Mouse (Mus musculus) naive thymus-derived CD4-positive, alpha-beta T cell, adult 2 months (primary cell): ENCODE measurements around the gene Srpk1.
A peak's percentile ranks its signal among the peaks of the same experiment; 100 is the strongest.

Source experiments
- DNase-seq: peaks from one replicate; pipeline ENCODE4 v3.0.0-alpha.2; 2011; ENCODE audit warnings: low read depth

The Srpk1 gene

GRCm38 (mm10) chr17:28622300-28622759 lies at the start of gene Srpk1:
Gene Srpk1 (minus strand): TSS chr17:28622709.
- DNase-seq = peak; percentile 92

- no peak for DNase-seq
Observed at GRCm38 (mm10) chr17:28659564-28659963, 37.1 kb upstream of the Srpk1 start.

- peak; percentile 81 for DNase-seq
Observed at GRCm38 (mm10) chr17:28657936-28658335, 35.4 kb upstream of the Srpk1 start.

GRCm38 (mm10) chr17:28650268-28650667 lies 27.8 kb upstream of the Srpk1 start:
- DNase-seq = no peak

- peak; percentile 83 for DNase-seq
Observed at GRCm38 (mm10) chr17:28648607-28649370, 26.3 kb upstream of the Srpk1 start.

GRCm38 (mm10) chr17:28646221-28646620 lies 23.7 kb upstream of the Srpk1 start:
- DNase-seq = no peak

- no peak for DNase-seq
Observed at GRCm38 (mm10) chr17:28644112-28644511, 21.6 kb upstream of the Srpk1 start.

- DNase-seq = peak; percentile 63
Observed at GRCm38 (mm10) chr17:28643697-28644096, 21.2 kb upstream of the Srpk1 start.

GRCm38 (mm10) chr17:28640113-28640512 lies 17.6 kb upstream of the Srpk1 start:
- no peak for DNase-seq

GRCm38 (mm10) chr17:28637711-28638690 lies 15.5 kb upstream of the Srpk1 start:
- no peak for DNase-seq

GRCm38 (mm10) chr17:28635842-28636241 lies 13.3 kb upstream of the Srpk1 start:
- DNase-seq = no peak

GRCm38 (mm10) chr17:28629125-28629524 lies 6.6 kb upstream of the Srpk1 start:
- DNase-seq = no peak

- no peak for DNase-seq
Observed at GRCm38 (mm10) chr17:28628248-28629124, 6.0 kb upstream of the Srpk1 start.

- DNase-seq = no peak
Observed at GRCm38 (mm10) chr17:28626937-28627336, 4.4 kb upstream of the Srpk1 start.

GRCm38 (mm10) chr17:28625327-28625726 lies 2.8 kb upstream of the Srpk1 start:
- peak; percentile 63 for DNase-seq

GRCm38 (mm10) chr17:28624841-28625240 lies 2.3 kb upstream of the Srpk1 start:
- no peak for DNase-seq

- DNase-seq = peak; percentile 72
Observed at GRCm38 (mm10) chr17:28621381-28622299, 869 bp downstream of the Srpk1 start.

- DNase-seq = no peak
Observed at GRCm38 (mm10) chr17:28618775-28619174, 3.7 kb downstream of the Srpk1 start.

- DNase-seq = no peak
Observed at GRCm38 (mm10) chr17:28618124-28618523, 4.4 kb downstream of the Srpk1 start.

- peak; percentile 58 for DNase-seq
Observed at GRCm38 (mm10) chr17:28617636-28618035, 4.9 kb downstream of the Srpk1 start.

- DNase-seq = no peak
Observed at GRCm38 (mm10) chr17:28615332-28615731, 7.2 kb downstream of the Srpk1 start.
